Mouse (Mus musculus) right cerebral cortex, postnatal 4 days (tissue): ENCODE measurements at regions not wholly inside any gene's neighbourhood (a gene's known extent, or its start where the extent isn't known, plus 50 kb on each side); places are given as distances from the start of the nearest gene placed in this dataset.
A peak's percentile ranks its signal among the peaks of the same experiment; 100 is the strongest.

Experiments used
- DNase-seq: peaks from one replicate; pipeline ENCODE4 v3.0.0-alpha.2; 2022

DNA sequence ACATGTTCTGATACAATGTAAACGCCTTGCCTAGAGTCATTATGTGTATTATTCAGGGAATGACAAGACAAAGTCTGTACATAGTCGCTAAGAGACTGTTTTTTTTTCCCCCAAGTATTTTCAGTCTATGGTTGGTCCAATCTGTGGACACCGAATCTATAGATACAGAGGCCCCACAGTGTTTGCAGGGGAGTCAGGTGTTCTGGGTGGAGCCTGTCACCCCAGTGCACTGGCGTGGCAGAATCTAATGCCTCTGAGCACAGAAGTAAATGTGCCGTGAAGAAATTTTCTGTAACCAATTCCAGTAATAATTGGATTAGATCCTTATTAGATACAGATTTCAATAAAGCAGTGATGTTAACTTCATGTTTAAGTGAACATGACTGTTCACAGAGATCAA lies 1130.1 kb upstream of the Gulo start:
- DNase-seq = no peak

DNA sequence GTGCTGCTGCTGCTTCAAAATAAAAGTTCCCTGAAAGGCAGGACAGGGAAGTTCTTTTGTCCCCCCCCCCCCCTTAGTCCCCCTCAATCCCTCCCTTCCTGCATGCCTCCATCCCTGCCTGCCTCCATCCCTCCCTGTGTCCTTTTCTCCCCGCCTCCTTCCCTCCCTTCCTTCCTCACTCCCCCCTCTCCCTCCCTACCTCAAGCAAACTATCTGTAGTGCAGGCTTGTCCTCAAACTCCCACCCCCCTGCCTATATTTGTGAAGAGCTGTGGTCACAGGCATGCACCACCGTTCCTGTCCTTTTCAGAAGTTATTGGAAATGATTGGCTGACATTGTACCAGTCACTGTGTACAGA lies 1127.1 kb upstream of the Gulo start:
- no peak for DNase-seq

DNA sequence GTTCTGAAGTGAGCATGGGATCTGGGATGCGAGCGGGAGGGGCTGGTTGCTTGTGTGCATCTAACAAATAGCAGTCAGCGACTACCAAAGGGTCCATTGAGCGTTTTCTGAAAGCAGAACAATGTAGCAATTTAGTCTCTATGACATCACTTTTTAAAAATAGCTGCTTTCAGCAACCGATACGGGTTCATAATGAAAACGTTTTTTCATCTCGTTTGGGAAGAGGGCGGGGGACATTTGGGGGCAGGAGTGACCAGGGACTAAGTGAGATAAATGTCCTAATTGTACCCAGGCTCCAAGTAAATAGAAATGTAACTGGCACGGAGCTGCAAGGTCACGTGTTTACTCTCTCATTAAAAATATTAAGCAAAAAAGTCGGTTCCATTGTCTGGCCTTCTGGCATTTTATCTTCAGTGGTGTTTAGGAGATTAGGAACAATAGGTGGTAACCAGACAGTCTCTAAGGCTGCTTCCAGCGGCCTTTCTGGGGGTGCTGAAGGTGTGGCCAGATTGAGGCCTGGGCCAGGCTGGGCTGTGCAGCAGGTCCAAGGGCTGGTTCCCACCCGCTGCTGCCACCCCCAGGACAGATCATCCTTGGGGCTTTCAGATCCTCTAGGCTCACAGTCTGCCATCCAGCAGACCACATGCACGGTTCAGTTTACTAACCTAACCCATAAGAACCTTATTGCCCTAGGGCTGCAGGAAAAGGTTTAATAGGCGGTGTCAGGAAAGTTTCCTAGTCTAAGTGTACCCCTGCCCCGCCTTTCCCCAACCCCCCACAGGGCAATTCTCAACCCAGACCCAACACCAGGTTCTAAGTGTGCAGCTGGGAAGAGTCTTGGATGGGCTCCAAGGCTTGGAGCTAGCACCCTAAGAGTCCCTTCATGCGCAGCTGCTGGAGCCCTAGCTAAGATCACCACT lies 1126.5 kb upstream of the Gulo start:
- DNase-seq = peak; percentile 48

- DNase-seq = no peak
Observed at GRCm38 (mm10) chr14:67133221-67133620, 1124.2 kb upstream of the Gulo start.

- no peak for DNase-seq
Observed at GRCm38 (mm10) chr14:67127118-67127517, 1118.1 kb upstream of the Gulo start.

DNA sequence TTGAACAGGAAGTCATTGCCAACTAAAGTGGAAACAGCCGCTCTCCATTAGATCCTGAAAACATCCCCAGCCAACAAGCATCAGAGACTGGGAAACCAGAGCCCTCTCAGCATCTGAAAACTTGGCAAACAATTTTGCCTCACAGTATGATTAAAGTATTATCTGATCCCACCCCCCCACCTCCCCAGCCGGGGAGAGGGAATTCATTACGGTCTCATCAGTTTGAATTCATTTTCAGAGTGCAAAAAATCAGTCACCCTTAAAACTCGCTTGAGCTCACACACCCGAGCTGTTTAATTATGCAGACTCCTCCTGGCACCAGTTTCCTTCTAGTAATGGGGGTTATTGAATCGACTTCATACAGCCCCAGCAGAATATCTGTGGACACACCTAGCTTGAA lies 1117.2 kb upstream of the Gulo start:
- no peak for DNase-seq

DNA sequence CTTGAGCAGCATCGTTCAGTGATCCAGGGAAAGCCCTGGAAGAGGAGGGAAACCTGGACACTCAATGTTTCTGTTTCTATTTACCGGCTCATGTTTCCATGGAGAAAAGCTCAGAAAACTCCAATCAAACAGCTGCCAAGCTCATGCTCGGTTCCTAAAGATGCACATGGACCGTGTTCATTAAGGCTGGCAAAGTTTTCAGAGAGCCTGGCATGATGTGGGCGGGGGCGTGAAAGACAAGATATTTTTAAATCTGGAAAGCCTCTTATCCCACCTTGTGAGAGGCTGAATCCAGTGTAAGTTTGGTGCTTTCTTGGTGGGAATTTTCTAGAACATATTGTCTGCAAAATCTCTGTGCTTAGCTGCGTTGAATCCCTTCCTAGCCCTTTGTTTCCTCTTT lies 1114.3 kb upstream of the Gulo start:
- DNase-seq = no peak
